Mouse (Mus musculus): ENCODE results near the gene Med24. TPM values are rescaled to one million over a fixed set of nuclear protein-coding genes. Genes with fewer than 3 reads are reported as not detected.
A peak's percentile ranks its signal among the peaks of the same experiment; 100 is the strongest.
"Not testable (repeated sequence)": the region's sequence is repeated elsewhere in the genome, so short reads cannot be mapped to it uniquely, and the experiment has no call there.

Gene Med24
- total RNA-seq, 2 experiments from 2014 or later: 93.8 to 103 TPM

GRCm38 (mm10) chr11:98746855-98747693 lies 17.8 kb upstream of the Med24 start:
- peak; percentile 81 to 88 for DNase-seq (ENCODE audit: low spot score in 2 of 2)

- no peak for DNase-seq (ENCODE audit: low spot score in 2 of 2)
Observed at GRCm38 (mm10) chr11:98745932-98746853, 17.0 kb upstream of the Med24 start.

- DNase-seq (ENCODE audit: low spot score in 2 of 2): no peak
Observed at GRCm38 (mm10) chr11:98744456-98745019, 15.3 kb upstream of the Med24 start.

- DNase-seq (ENCODE audit: low spot score in 2 of 2): peak; percentile 61 to 71
Observed at GRCm38 (mm10) chr11:98743655-98744345, 14.6 kb upstream of the Med24 start.

GRCm38 (mm10) chr11:98742397-98743291 lies 13.4 kb upstream of the Med24 start:
- peak; percentile 67 to 76 for DNase-seq (ENCODE audit: low spot score in 2 of 2)

GRCm38 (mm10) chr11:98741622-98742396 lies 12.6 kb upstream of the Med24 start:
- peak; percentile 75 to 87 for DNase-seq (ENCODE audit: low spot score in 2 of 2)

GRCm38 (mm10) chr11:98741051-98741620 lies 11.9 kb upstream of the Med24 start:
- no peak for DNase-seq (ENCODE audit: low spot score in 2 of 2)

GRCm38 (mm10) chr11:98740393-98741050 lies 11.3 kb upstream of the Med24 start, which contains the start of gene Thra:
Gene Thra, plus strand, starts transcription at chr11:98740638.
- DNase-seq (ENCODE audit: low spot score in 2 of 2): peak; percentile 73 to 78

GRCm38 (mm10) chr11:98740026-98740392 lies 10.8 kb upstream of the Med24 start:
- peak in 1 of 2 experiments; percentile 54 for DNase-seq (ENCODE audit: low spot score in 2 of 2)

GRCm38 (mm10) chr11:98738925-98739324 lies 9.7 kb upstream of the Med24 start:
- peak in 1 of 2 experiments; percentile 15 for DNase-seq (ENCODE audit: low spot score in 2 of 2)

- peak in 1 of 2 experiments; percentile 59 for DNase-seq (ENCODE audit: low spot score in 2 of 2)
Observed at GRCm38 (mm10) chr11:98738428-98738911, 9.2 kb upstream of the Med24 start.

- DNase-seq (ENCODE audit: low spot score in 2 of 2): not testable (repeated sequence)
Observed at GRCm38 (mm10) chr11:98737220-98737619, 8.0 kb upstream of the Med24 start.

GRCm38 (mm10) chr11:98736176-98736575 lies 6.9 kb upstream of the Med24 start:
- DNase-seq (ENCODE audit: low spot score in 2 of 2): no peak

- DNase-seq (ENCODE audit: low spot score in 2 of 2): no peak
Observed at GRCm38 (mm10) chr11:98735111-98735510, 5.9 kb upstream of the Med24 start.

GRCm38 (mm10) chr11:98734020-98734419 lies 4.8 kb upstream of the Med24 start:
- DNase-seq (ENCODE audit: low spot score in 2 of 2): no peak

- DNase-seq (ENCODE audit: low spot score in 2 of 2): peak; percentile 46 to 65
Observed at GRCm38 (mm10) chr11:98731134-98731533, 1.9 kb upstream of the Med24 start.

- DNase-seq (ENCODE audit: low spot score in 2 of 2): no peak
Observed at GRCm38 (mm10) chr11:98730727-98731126, 1.5 kb upstream of the Med24 start.

- no peak for DNase-seq (ENCODE audit: low spot score in 2 of 2)
Observed at GRCm38 (mm10) chr11:98725926-98726506, 3.2 kb downstream of the Med24 start.

All from layer of hippocampus, postnatal 10 days (tissue).